Mouse (Mus musculus) MEL (cell line): ENCODE measurements around the gene Stom. TPM values are rescaled to one million over a fixed set of nuclear protein-coding genes. Genes with fewer than 3 reads are reported as not detected.

Source experiments
- DNase-seq: peaks from one replicate; pipeline ENCODE4 v3.0.0; 2011; ENCODE audit warnings: low read depth, low spot score
- H3K27ac ChIP-seq: 2 replicates; pipeline ENCODE4 v1.5.1; 2012; ENCODE audit warnings: low read depth, mild to moderate bottlenecking, control low read depth, low read length, moderate library complexity; ENCODE audit not compliant: control insufficient read depth
- H3K27me3 ChIP-seq, 2 experiments: fragments of 150-350 bp in 1 of 2; sonication (generic) in 1 of 2; 2 replicates each; pipeline ENCODE4 v1.6.1; 2012; ENCODE audit warnings: low read length in 2 of 2, mild to moderate bottlenecking in 2 of 2, improper control_type of control experiment in 1 of 2, moderate library complexity in 1 of 2; ENCODE audit not compliant: insufficient read depth in 2 of 2, control insufficient read depth in 1 of 2
- H3K36me3 ChIP-seq, 2 experiments: 2 replicates each; pipeline ENCODE4 v1.6.1; 2012 to 2014; ENCODE audit warnings: low read length in 2 of 2, improper control_type of control experiment in 1 of 2, inconsistent platforms in 1 of 2, mild to moderate bottlenecking in 1 of 2; ENCODE audit not compliant: insufficient read depth in 2 of 2, control insufficient read depth in 1 of 2
- H3K4me1 ChIP-seq, 2 experiments: fragments of 150-350 bp in 1 of 2; sonication (generic) in 1 of 2; 2 replicates each; pipeline ENCODE4 v1.6.1; 2012; ENCODE audit warnings: low read length in 2 of 2, improper control_type of control experiment in 1 of 2, mild to moderate bottlenecking in 1 of 2; ENCODE audit not compliant: insufficient read depth in 2 of 2, control insufficient read depth in 1 of 2
- H3K4me3 ChIP-seq, 2 experiments: fragments of 150-350 bp in 1 of 2; sonication (generic) in 1 of 2; 2 replicates each; pipeline ENCODE4 v1.5.1; 2012; ENCODE audit warnings: low read depth in 2 of 2, low read length in 2 of 2, mild to moderate bottlenecking in 2 of 2, moderate library complexity in 2 of 2, control low read depth in 1 of 2, improper control_type of control experiment in 1 of 2; ENCODE audit not compliant: control insufficient read depth in 1 of 2, insufficient read depth in 1 of 2
- H3K79me2 ChIP-seq: 2 replicates; pipeline ENCODE4 v1.6.1; 2012; ENCODE audit warnings: mild to moderate bottlenecking, low read length, moderate library complexity; ENCODE audit not compliant: control insufficient read depth, poor library complexity, insufficient read depth
- H3K9ac ChIP-seq: 2 replicates; pipeline ENCODE4 v1.6.1; 2012; ENCODE audit warnings: low read depth, mild to moderate bottlenecking, control low read depth, low read length, moderate library complexity; ENCODE audit not compliant: control insufficient read depth, poor library complexity, severe bottlenecking
- H3K9me3 ChIP-seq: fragments of 150-350 bp; sonication (generic); replicated peaks from 2 replicates; pipeline ENCODE4 v1.6.1; 2012; ENCODE audit warnings: mild to moderate bottlenecking, low read length, improper control_type of control experiment, moderate library complexity; ENCODE audit not compliant: insufficient read depth
- CHD1 ChIP-seq: IDR thresholded peaks from 2 replicates; pipeline ENCODE4 v1.6.1; 2012; ENCODE audit warnings: low read depth, mild to moderate bottlenecking, inconsistent platforms, low read length, improper control_type of control experiment
- CTCF ChIP-seq, 3 experiments: IDR thresholded peaks in 2 of 3; conservative IDR thresholded peaks in 1 of 3; 2 replicates each; pipeline ENCODE4 v1.5.1; 2011 to 2012; ENCODE audit warnings: low read length in 3 of 3, low read depth in 2 of 3, mild to moderate bottlenecking in 2 of 3, improper control_type of control experiment in 1 of 3, inconsistent platforms in 1 of 3, mixed read lengths in 1 of 3, moderate library complexity in 1 of 3; ENCODE audit not compliant: control insufficient read depth in 1 of 3, insufficient read depth in 1 of 3, poor library complexity in 1 of 3, severe bottlenecking in 1 of 3
- EP300 ChIP-seq, 2 experiments: IDR thresholded peaks; 2 replicates each; pipeline ENCODE4 v1.6.1; 2011; ENCODE audit warnings: improper control_type of control experiment in 2 of 2, low read length in 2 of 2, low read depth in 1 of 2, mild to moderate bottlenecking in 1 of 2
- GABPA ChIP-seq: IDR thresholded peaks from 2 replicates; pipeline ENCODE4 v1.6.1; 2012; ENCODE audit warnings: low read depth, mild to moderate bottlenecking, inconsistent platforms, low read length, improper control_type of control experiment, moderate library complexity
- HCFC1 ChIP-seq: IDR thresholded peaks from 2 replicates; pipeline ENCODE4 v1.6.1; 2012; ENCODE audit warnings: low read depth, mild to moderate bottlenecking, inconsistent platforms, low read length, improper control_type of control experiment, moderate library complexity
- JUND ChIP-seq: IDR thresholded peaks from 2 replicates; pipeline ENCODE4 v1.6.1; 2011; ENCODE audit warnings: low read depth, mild to moderate bottlenecking, improper control_type of control experiment, low read length
- MAZ ChIP-seq: IDR thresholded peaks from 2 replicates; pipeline ENCODE4 v1.6.1; 2012; ENCODE audit warnings: low read depth, mild to moderate bottlenecking, inconsistent platforms, low read length, improper control_type of control experiment
- MEF2A ChIP-seq: IDR thresholded peaks from 2 replicates; pipeline ENCODE4 v1.6.1; 2014; ENCODE audit warnings: low read depth, mild to moderate bottlenecking, inconsistent platforms, low read length, improper control_type of control experiment; ENCODE audit not compliant: poor library complexity, insufficient replicate concordance, severe bottlenecking; ENCODE audit errors: extremely low read depth
- MYC ChIP-seq: IDR thresholded peaks from 2 replicates; pipeline ENCODE4 v1.6.1; 2011; ENCODE audit warnings: low read depth, mild to moderate bottlenecking, low read length, improper control_type of control experiment, moderate library complexity
- NELFE ChIP-seq: IDR thresholded peaks from 2 replicates; pipeline ENCODE4 v1.6.1; 2011; ENCODE audit warnings: low read depth, low read length, improper control_type of control experiment
- POLR2AphosphoS2 ChIP-seq: IDR thresholded peaks from 2 replicates; pipeline ENCODE4 v1.6.1; 2011; ENCODE audit warnings: low read length, improper control_type of control experiment
- POLR2AphosphoS5 ChIP-seq: IDR thresholded peaks from 2 replicates; pipeline ENCODE4 v1.6.1; 2012; ENCODE audit warnings: low read depth, borderline replicate concordance, mild to moderate bottlenecking, inconsistent platforms, low read length, moderate library complexity, mixed read lengths
- RAD21 ChIP-seq: IDR thresholded peaks from 2 replicates; pipeline ENCODE4 v1.6.1; 2011; ENCODE audit warnings: mild to moderate bottlenecking, low read depth, low read length, improper control_type of control experiment
- RCOR1 ChIP-seq: IDR thresholded peaks from 2 replicates; pipeline ENCODE4 v1.6.1; 2012; ENCODE audit warnings: low read depth, mild to moderate bottlenecking, inconsistent platforms, low read length, improper control_type of control experiment
- SIN3A ChIP-seq: IDR thresholded peaks from 2 replicates; pipeline ENCODE4 v1.6.1; 2012; ENCODE audit warnings: low read length, improper control_type of control experiment, inconsistent platforms
- SMC3 ChIP-seq: IDR thresholded peaks from 2 replicates; pipeline ENCODE4 v1.6.1; 2011; ENCODE audit warnings: low read depth, low read length, improper control_type of control experiment
- TAL1 ChIP-seq: IDR thresholded peaks from 2 replicates; pipeline ENCODE4 v1.6.1; 2012; ENCODE audit warnings: mild to moderate bottlenecking, inconsistent platforms, low read length, moderate library complexity, mixed read lengths
- TBP ChIP-seq: IDR thresholded peaks from 2 replicates; pipeline ENCODE4 v1.8.0; 2011; ENCODE audit warnings: low read depth, low read length, improper control_type of control experiment
- TCF12 ChIP-seq: IDR thresholded peaks from 2 replicates; pipeline ENCODE4 v1.6.1; 2014; ENCODE audit warnings: low read depth, mild to moderate bottlenecking, inconsistent platforms, low read length, improper control_type of control experiment, moderate library complexity
- UBTF ChIP-seq: IDR thresholded peaks from 2 replicates; pipeline ENCODE4 v1.6.1; 2012; ENCODE audit warnings: low read depth, mild to moderate bottlenecking, inconsistent platforms, low read length, improper control_type of control experiment, moderate library complexity, borderline replicate concordance; ENCODE audit not compliant: insufficient read depth
- USF2 ChIP-seq, 2 experiments: IDR thresholded peaks; 2 replicates each; pipeline ENCODE4 v1.6.1; 2011 to 2012; ENCODE audit warnings: improper control_type of control experiment in 2 of 2, low read length in 2 of 2, borderline replicate concordance in 1 of 2, inconsistent platforms in 1 of 2, low read depth in 1 of 2, mild to moderate bottlenecking in 1 of 2; ENCODE audit not compliant: insufficient read depth in 1 of 2
- ZC3H11A ChIP-seq: IDR thresholded peaks from 2 replicates; pipeline ENCODE4 v1.6.1; 2012; ENCODE audit warnings: low read depth, mild to moderate bottlenecking, inconsistent platforms, low read length, improper control_type of control experiment
- ZKSCAN1 ChIP-seq: IDR thresholded peaks from 2 replicates; pipeline ENCODE4 v1.6.1; 2012; ENCODE audit warnings: low read depth, mild to moderate bottlenecking, inconsistent platforms, low read length, improper control_type of control experiment, moderate library complexity
- ZNF384 ChIP-seq: IDR thresholded peaks from 2 replicates; pipeline ENCODE4 v1.6.1; 2012; ENCODE audit warnings: low read depth, mild to moderate bottlenecking, inconsistent platforms, low read length, improper control_type of control experiment
- polyA plus RNA-seq, 2 experiments: library from polyadenylated mRNA; stranded (reverse) in 1 of 2; unstranded in 1 of 2; fragments of >175 nt in 1 of 2; fragments of >200 nt in 1 of 2; gene quantifications; 2 replicates each; pipeline versions ENCODE4 v1.2.1 to v1.2.4; 2012; ENCODE audit warnings: low replicate concordance in 2 of 2, low read depth in 1 of 2; ENCODE audit not compliant: insufficient read length in 2 of 2, insufficient read depth in 1 of 2, missing spikeins in 1 of 2
- total RNA-seq: library from RNA; depleted of rRNA; stranded (reverse); fragments of 300-350 nt; gene quantifications from 2 replicates; pipeline ENCODE4 v1.2.3, GENCODE M21; 2012

Stom gene
- total and polyA plus RNA-seq, 3 experiments, result 28.0 to 49.4 TPM; not detected in 1

GRCm38 (mm10) chr2:35291856-35292255 is 44.9 kb downstream of the Stom start:
- Histone ChIP-seq H3K79me2 (no peaks in the 10 kb centered on the region), H3K4me3 (peak overlapping the region in 1 of 2 experiments; percentile 38; a peak in 1 of 4 replicates), H3K9me3 (no peaks in the 10 kb centered on the region), H3K36me3 (peaks cover 0 to 8% of the 10 kb centered on the region in 2 experiments; a peak in 2 of 4 replicates), H3K27ac (no peak overlapping the region; the same call in 1 of the 2 replicates), H3K27me3 (no peaks in the 10 kb centered on the region), H3K4me1 (peaks cover 9 to 17% of the 10 kb centered on the region in 2 experiments; a peak in 3 of 4 replicates), H3K9ac (no peak overlapping the region)
- peak; percentile 78 for DNase-seq
- TF ChIP-seq RCOR1 (peak; percentile 8; the same call in 1 of the 2 replicates), GABPA (no peak), ZKSCAN1 (no peak), RAD21 (peak; percentile 45), TCF12 (0 out of 2 replicates have a peak, but pooled peaks have one; percentile 19), SIN3A (no peak), JUND (no peak), SMC3 (peak; percentile 88), POLR2AphosphoS5 (no peak), CTCF (IDR thresholded peaks at IDR 0.05 in 2 of 3, conservative IDR thresholded peaks at IDR 0.05 in 1 of 3; ENCODE audit: control insufficient read depth in 1 of 3, insufficient read depth in 1 of 3, low read depth in 2 of 3, low read length in 3 of 3, poor library complexity in 1 of 3, severe bottlenecking in 1 of 3) (peak; percentile 51 to 93 (median 87)), NELFE (no peak), CHD1 (no peak), UBTF (no peak), ZNF384 (no peak), TAL1 (no peak), MAZ (no peak), USF2 (IDR thresholded peaks at IDR 0.05; ENCODE audit: borderline replicate concordance in 1 of 2, insufficient read depth in 1 of 2, low read depth in 1 of 2, low read length in 2 of 2) (no peak), POLR2AphosphoS2 (no peak), MEF2A (no peak), EP300 (IDR thresholded peaks at IDR 0.05; ENCODE audit: low read depth in 1 of 2, low read length in 2 of 2) (0 out of 4 replicates have a peak, but pooled peaks of 1 of the 2 experiments have one; percentile 11), TBP (no peak), MYC (no peak), HCFC1 (peak; percentile 45; the same call in 1 of the 2 replicates), ZC3H11A (peak; percentile 60)
